In genomic region chr5:134844216-134844615, GRCm38 (mm10) we compare ENCODE assay signal across 4 mouse cellular contexts.
DNase-seq lines count a peak whose midpoint lies in the region.

No protein-coding gene starts in this region.

- DNase-seq in ES-CJ7 (ENCODE audit: low read depth, low spot score), result peak; percentile 12
- DNase-seq in R1 (ENCODE audit: low read depth, low spot score), result peak; percentile 83
- peak; percentile 27 for DNase-seq in ZHBTc4 (ENCODE audit: low read depth, low spot score)
- peak; percentile 85 for DNase-seq in heart, adult 11 months

Comparison
In these comparisons a context has a peak if more than half of its experiments do, and no peak if none do; other contexts are left out.
1. Peak in every context shown above with its lines: DNase-seq.
2. DNase-seq: peak in every context shown above with its lines; median percentile 85 in heart, adult 11 months; 83 in R1; 27 in ZHBTc4; 12 in ES-CJ7.